Mouse (Mus musculus) ES-E14 (cell line): ENCODE measurements around the gene Ptp4a2. TPM values are rescaled to one million over a fixed set of nuclear protein-coding genes. Genes with fewer than 3 reads are reported as not detected.

Experiments used
- DNase-seq: peaks from one replicate; pipeline ENCODE4 v3.0.0-alpha.2; 2013; ENCODE audit warnings: low read depth, low spot score
- H3K27ac ChIP-seq: 2 replicates; pipeline ENCODE4 v1.5.1; 2012; ENCODE audit warnings: low read depth, mild to moderate bottlenecking, low read length, moderate library complexity, mixed read lengths; ENCODE audit not compliant: poor library complexity, insufficient read depth, severe bottlenecking
- H3K36me3 ChIP-seq: 2 replicates; pipeline ENCODE4 v1.6.1; 2012; ENCODE audit warnings: mild to moderate bottlenecking, low read length, moderate library complexity, mixed read lengths; ENCODE audit not compliant: control insufficient read depth, poor library complexity, insufficient read depth, severe bottlenecking
- H3K4me1 ChIP-seq, 2 experiments: fragments of 150-350 bp in 1 of 2; sonication (generic) in 1 of 2; 2 replicates each; pipeline ENCODE4 v1.6.1; 2012; ENCODE audit warnings: low read length in 2 of 2, mild to moderate bottlenecking in 1 of 2, mixed read lengths in 1 of 2; ENCODE audit not compliant: control insufficient read depth in 2 of 2, insufficient read depth in 2 of 2, poor library complexity in 1 of 2
- H3K4me3 ChIP-seq, 2 experiments: fragments of 150-350 bp in 1 of 2; sonication (generic) in 1 of 2; 2 replicates each; pipeline ENCODE4 v1.5.1; 2012; ENCODE audit warnings: low read length in 2 of 2, low read depth in 1 of 2, mild to moderate bottlenecking in 1 of 2, mixed read lengths in 1 of 2; ENCODE audit not compliant: insufficient read depth in 1 of 2, poor library complexity in 1 of 2, severe bottlenecking in 1 of 2
- H3K9ac ChIP-seq: 2 replicates; pipeline ENCODE4 v1.6.1; 2012; ENCODE audit warnings: low read depth, mild to moderate bottlenecking, low read length, mixed read lengths; ENCODE audit not compliant: poor library complexity, insufficient read depth, severe bottlenecking
- H3K9me3 ChIP-seq: fragments of 150-350 bp; sonication (generic); 2 replicates; pipeline ENCODE4 v1.6.1; 2012; ENCODE audit warnings: low read depth, mild to moderate bottlenecking, low read length; ENCODE audit not compliant: control insufficient read depth, insufficient read depth
- CHD2 ChIP-seq: IDR thresholded peaks from 2 replicates; pipeline ENCODE4 v1.6.1; 2014; ENCODE audit warnings: mild to moderate bottlenecking, low read depth, low read length, inconsistent platforms
- HCFC1 ChIP-seq: IDR thresholded peaks from 2 replicates; pipeline ENCODE4 v1.6.1; 2012; ENCODE audit warnings: low read length, inconsistent platforms, borderline replicate concordance; ENCODE audit not compliant: insufficient read depth
- MAFK ChIP-seq: IDR thresholded peaks from 2 replicates; pipeline ENCODE4 v1.6.1; 2014; ENCODE audit warnings: mild to moderate bottlenecking, low read depth, low read length, inconsistent platforms; ENCODE audit not compliant: insufficient read depth
- ZC3H11A ChIP-seq: IDR thresholded peaks from 2 replicates; pipeline ENCODE4 v1.6.1; 2012; ENCODE audit warnings: low read depth, mild to moderate bottlenecking, inconsistent platforms, low read length, borderline replicate concordance
- ZNF384 ChIP-seq: IDR thresholded peaks from 2 replicates; pipeline ENCODE4 v1.6.1; 2012; ENCODE audit warnings: low read depth, low read length, inconsistent platforms
- in situ Hi-C, 2 experiments: fragments of 600-800 bp; cut with MboI; formaldehyde crosslinking; loops; one replicate each; pipeline ENCODE4 v1.15.1; 2025; ENCODE audit warnings: low sequenced_read_pairs in 2 of 2, inconsistent platforms in 1 of 2; ENCODE audit not compliant: unreplicated experiment in 2 of 2
- total RNA-seq: library from RNA; depleted of rRNA; stranded (reverse); fragments of 300-350 nt; gene quantifications from 2 replicates; pipeline ENCODE4 v1.2.3, GENCODE M21; 2012

The Ptp4a2 gene
- total RNA-seq, 1 experiment: 104 TPM

GRCm38 (mm10) chr4:129822324-129822723 lies 11.3 kb downstream of the Ptp4a2 start:
- no peak overlapping the region; a peak in 1 of 4 replicates for H3K4me3 ChIP-seq
- no peak overlapping the region for H3K9ac ChIP-seq
- no peaks in the 10 kb centered on the region for H3K9me3 ChIP-seq
- TF ChIP-seq MAFK: no peak
- no peak for TF ChIP-seq CHD2
- H3K36me3 ChIP-seq: no peaks in the 10 kb centered on the region
- DNase-seq: no peak
- H3K4me1 ChIP-seq: peaks cover 3 to 11% of the 10 kb centered on the region in 2 experiments; a peak in 3 of 4 replicates
- H3K27ac ChIP-seq: no peak overlapping the region
- in situ Hi-C loops: no loop called here

GRCm38 (mm10) chr4:129823216-129823810 lies 12.3 kb downstream of the Ptp4a2 start:
- Histone ChIP-seq H3K9ac (no peak overlapping the region), H3K27ac (no peak overlapping the region)

GRCm38 (mm10) chr4:129827611-129828010 lies 16.6 kb downstream of the Ptp4a2 start:
- in situ Hi-C loops: no loop called here
- no peak for TF ChIP-seq ZNF384
- no peak for TF ChIP-seq MAFK
- no peak for TF ChIP-seq CHD2
- TF ChIP-seq ZC3H11A: no peak
- no peak for TF ChIP-seq HCFC1
- Histone ChIP-seq H3K9me3 (no peaks in the 10 kb centered on the region), H3K4me1 (peaks cover 5 to 6% of the 10 kb centered on the region in 2 experiments; a peak in 3 of 4 replicates), H3K9ac (no peak overlapping the region), H3K27ac (no peak overlapping the region), H3K4me3 (no peak overlapping the region), H3K36me3 (no peaks in the 10 kb centered on the region)
- no peak for DNase-seq

More at GRCm38 (mm10) chr4:129823216-129823810, 12.3 kb downstream of the Ptp4a2 start:
- no peaks in the 10 kb centered on the region for H3K9me3 ChIP-seq
- TF ChIP-seq ZC3H11A: no peak
- TF ChIP-seq MAFK: no peak
- TF ChIP-seq ZNF384: no peak
- TF ChIP-seq CHD2: no peak
- no peak for TF ChIP-seq HCFC1
- H3K4me1 ChIP-seq: peaks cover 6 to 9% of the 10 kb centered on the region in 2 experiments
- no peak overlapping the region for H3K4me3 ChIP-seq
- H3K36me3 ChIP-seq: no peaks in the 10 kb centered on the region
- DNase-seq: no peak
- in situ Hi-C loops: no loop called here

- no peak overlapping the region for H3K9ac ChIP-seq
- H3K36me3 ChIP-seq: no peaks in the 10 kb centered on the region
- H3K4me3 ChIP-seq: no peak overlapping the region
- no peaks in the 10 kb centered on the region for H3K9me3 ChIP-seq
- no peak for DNase-seq
- TF ChIP-seq CHD2: no peak
- no peak for TF ChIP-seq ZC3H11A
- TF ChIP-seq ZNF384: no peak
- TF ChIP-seq MAFK: no peak
- no peak for TF ChIP-seq HCFC1
- in situ Hi-C loops: no loop called here
- H3K4me1 ChIP-seq: peaks cover 3 to 9% of the 10 kb centered on the region in 2 experiments; a peak in 3 of 4 replicates
- no peak overlapping the region for H3K27ac ChIP-seq
These were observed 17.1 kb downstream of the Ptp4a2 start for GRCm38 (mm10) chr4:129828081-129828480.

GRCm38 (mm10) chr4:129829799-129830198 lies 18.8 kb downstream of the Ptp4a2 start:
- Histone ChIP-seq H3K9me3 (no peaks in the 10 kb centered on the region), H3K4me1 (peaks cover 1 to 11% of the 10 kb centered on the region in 2 experiments), H3K9ac (no peak overlapping the region), H3K27ac (no peak overlapping the region), H3K4me3 (no peak overlapping the region), H3K36me3 (no peaks in the 10 kb centered on the region)
- TF ChIP-seq CHD2: no peak
- no peak for TF ChIP-seq ZNF384
- no peak for TF ChIP-seq ZC3H11A
- no peak for TF ChIP-seq HCFC1
- no peak for TF ChIP-seq MAFK
- in situ Hi-C loops: no loop called here
- DNase-seq: no peak
